Comparison of ENCODE assay signal across 29 mouse cellular contexts in genomic region chr7:87975041-87975440, GRCm38 (mm10).
A peak's percentile ranks its signal among the peaks of the same experiment; 100 is the strongest.
DNase-seq lines count a peak whose midpoint lies in the region; ATAC-seq lines count a peak whose summit lies in the region.
"Had no signal": no experiment of that assay in that cellular context is flagged by ENCODE, and none has a peak within 500 bp of the region (broad histone marks: within the 10 kb centered on the region; RNA-seq: fewer than 3 reads in every experiment).

No protein-coding gene starts in this region.

- peak overlapping the region; percentile 12; the same call in 1 of the 2 replicates for H3K27ac ChIP-seq in hindbrain, embryonic 14.5 days
- no peak overlapping the region for H3K27ac ChIP-seq in hindbrain, embryonic 12.5 days
- no peak overlapping the region for H3K27ac ChIP-seq in neural tube, embryonic 13.5 days (replicated peaks)
- H3K27ac ChIP-seq: gastrocnemius, adult 2 months; heart, adult 2 months; intestine, embryonic 15.5 days; limb, embryonic 12.5 days; liver, embryonic 15.5 days; neural tube, embryonic 12.5 days; stomach, postnatal 0 days had no signal

- no peak overlapping the region for H3K4me3 ChIP-seq in hindbrain, embryonic 14.5 days (replicated peaks; ENCODE audit: low read length)
- H3K4me3 ChIP-seq in hindbrain, embryonic 12.5 days, result no peak overlapping the region
- no peak overlapping the region for H3K4me3 ChIP-seq in neural tube, embryonic 13.5 days
- H3K4me3 ChIP-seq: erythroblast, embryonic 14.5 days; gastrocnemius, adult 2 months; heart, adult 2 months; heart, embryonic 12.5 days; intestine, embryonic 15.5 days; limb, embryonic 12.5 days; liver, embryonic 15.5 days; neural tube, embryonic 12.5 days had no signal

- no peaks in the 10 kb centered on the region for H3K36me3 ChIP-seq in hindbrain, embryonic 14.5 days (replicated peaks; ENCODE audit: control insufficient read depth, insufficient read depth)
- no peaks in the 10 kb centered on the region for H3K36me3 ChIP-seq in hindbrain, embryonic 12.5 days
- H3K36me3 ChIP-seq in neural tube, embryonic 13.5 days, result no peaks in the 10 kb centered on the region
- H3K36me3 ChIP-seq: heart, embryonic 12.5 days; intestine, embryonic 15.5 days; limb, embryonic 12.5 days; liver, embryonic 15.5 days; neural tube, embryonic 12.5 days had no signal

- H3K27me3 ChIP-seq in hindbrain, embryonic 14.5 days (ENCODE audit: control insufficient read depth, insufficient read depth, low read length), result no peaks in the 10 kb centered on the region
- H3K27me3 ChIP-seq in hindbrain, embryonic 12.5 days, result no peaks in the 10 kb centered on the region
- no peaks in the 10 kb centered on the region for H3K27me3 ChIP-seq in neural tube, embryonic 13.5 days
- H3K27me3 ChIP-seq: heart, embryonic 12.5 days; intestine, embryonic 15.5 days; limb, embryonic 12.5 days; liver, embryonic 15.5 days; neural tube, embryonic 12.5 days; Patski had no signal

- H3K4me1 ChIP-seq in hindbrain, embryonic 14.5 days (replicated peaks; ENCODE audit: control insufficient read depth, insufficient read depth, low read length), result no peaks in the 10 kb centered on the region
- H3K4me1 ChIP-seq in hindbrain, embryonic 12.5 days, result no peaks in the 10 kb centered on the region
- H3K4me1 ChIP-seq in neural tube, embryonic 13.5 days (replicated peaks), result 0 out of 2 replicates have a peak, but pooled peaks cover 4% of the 10 kb centered on the region
- H3K4me1 ChIP-seq: heart, embryonic 12.5 days; intestine, embryonic 15.5 days; limb, embryonic 12.5 days; liver, embryonic 15.5 days; neural tube, embryonic 12.5 days had no signal

- no peak for ATAC-seq in cerebellum, adult (ENCODE audit: insufficient number of reproducible peaks, low FRiP score, low TSS enrichment)
- ATAC-seq in hindbrain, embryonic 14.5 days (ENCODE audit: low FRiP score), result no peak
- no peak for ATAC-seq in hindbrain, embryonic 12.5 days (ENCODE audit: low FRiP score)
- ATAC-seq in neural tube, embryonic 13.5 days (ENCODE audit: low read depth), result 0 out of 2 replicates have a peak, but pooled peaks have one; percentile 43
- ATAC-seq: forebrain, embryonic 16.5 days; intestine, embryonic 15.5 days; Patski had no signal

- no peak overlapping the region for H3K4me2 ChIP-seq in hindbrain, embryonic 14.5 days (replicated peaks)
- no peak overlapping the region for H3K4me2 ChIP-seq in hindbrain, embryonic 12.5 days (replicated peaks)
- no peak overlapping the region for H3K4me2 ChIP-seq in neural tube, embryonic 13.5 days
- H3K4me2 ChIP-seq: heart, embryonic 12.5 days; intestine, embryonic 15.5 days; limb, embryonic 12.5 days; liver, embryonic 15.5 days; lung, embryonic 14.5 days; neural tube, embryonic 12.5 days had no signal

- peak; percentile 2 for DNase-seq in cerebellum, adult 9-10 months
- no peak for DNase-seq in hindbrain, embryonic 14.5 days (ENCODE audit: low spot score)
- peak; percentile 19 to 32 for DNase-seq in layer of hippocampus, postnatal 10 days (ENCODE audit: low spot score in 2 of 2)
- no peak for DNase-seq in layer of hippocampus, adult 9-11 months
- DNase-seq in neural tube, embryonic 10.5 days (ENCODE audit: extremely low spot score, low spot score), result no peak
- DNase-seq: adrenal gland, postnatal 10 days; gastrocnemius, adult 2 months; gastrocnemius, postnatal 36 days; heart, adult 2 months; kidney, adult 2 months; kidney, postnatal 36 days; lung, embryonic 14.5 days; lung, postnatal 14 days; midbrain, embryonic 14.5 days; right cerebral cortex, postnatal 4 days; thymus, adult 18-20 months; thymus, postnatal 25 days had no signal

- 68% methylated on average over 8 of the region's 8 CpGs for WGBS in hindbrain, embryonic 14.5 days
- WGBS in hindbrain, embryonic 12.5 days, result 74% methylated on average over 8 of the region's 8 CpGs
- WGBS in neural tube, embryonic 13.5 days, result 76% methylated on average over 8 of the region's 8 CpGs

- H3K9me3 ChIP-seq in hindbrain, embryonic 14.5 days (ENCODE audit: control insufficient read depth, low read length), result no peaks in the 10 kb centered on the region
- H3K9me3 ChIP-seq in hindbrain, embryonic 12.5 days (replicated peaks), result no peaks in the 10 kb centered on the region
- no peaks in the 10 kb centered on the region for H3K9me3 ChIP-seq in neural tube, embryonic 13.5 days
- H3K9me3 ChIP-seq: heart, embryonic 12.5 days; intestine, embryonic 15.5 days; limb, embryonic 12.5 days; liver, embryonic 15.5 days; neural tube, embryonic 12.5 days had no signal

- H3K9ac ChIP-seq in hindbrain, embryonic 14.5 days, result no peak overlapping the region
- no peak overlapping the region for H3K9ac ChIP-seq in hindbrain, embryonic 12.5 days
- H3K9ac ChIP-seq in neural tube, embryonic 13.5 days, result no peak overlapping the region
- H3K9ac ChIP-seq: heart, embryonic 12.5 days; intestine, embryonic 15.5 days; limb, embryonic 12.5 days; liver, embryonic 15.5 days; lung, embryonic 14.5 days; neural tube, embryonic 12.5 days had no signal

Comparison
In these comparisons a context has a peak if more than half of its experiments do, and no peak if none do; other contexts are left out.
1. DNase-seq: peak in cerebellum, adult 9-10 months (single experiment) and layer of hippocampus, postnatal 10 days (2 of 2); none in hindbrain, embryonic 14.5 days (single experiment), layer of hippocampus, adult 9-11 months (single experiment) and neural tube, embryonic 10.5 days (single experiment).